Mouse (Mus musculus) lung, adult 18-20 months (tissue): ENCODE measurements around the gene Creb3l1.
A peak's percentile ranks its signal among the peaks of the same experiment; 100 is the strongest.

Experiments used
- DNase-seq, 2 experiments: peaks; one replicate each; pipeline ENCODE4 v3.0.0; 2022; ENCODE audit warnings: mixed read lengths in 2 of 2

Creb3l1 gene

DNA sequence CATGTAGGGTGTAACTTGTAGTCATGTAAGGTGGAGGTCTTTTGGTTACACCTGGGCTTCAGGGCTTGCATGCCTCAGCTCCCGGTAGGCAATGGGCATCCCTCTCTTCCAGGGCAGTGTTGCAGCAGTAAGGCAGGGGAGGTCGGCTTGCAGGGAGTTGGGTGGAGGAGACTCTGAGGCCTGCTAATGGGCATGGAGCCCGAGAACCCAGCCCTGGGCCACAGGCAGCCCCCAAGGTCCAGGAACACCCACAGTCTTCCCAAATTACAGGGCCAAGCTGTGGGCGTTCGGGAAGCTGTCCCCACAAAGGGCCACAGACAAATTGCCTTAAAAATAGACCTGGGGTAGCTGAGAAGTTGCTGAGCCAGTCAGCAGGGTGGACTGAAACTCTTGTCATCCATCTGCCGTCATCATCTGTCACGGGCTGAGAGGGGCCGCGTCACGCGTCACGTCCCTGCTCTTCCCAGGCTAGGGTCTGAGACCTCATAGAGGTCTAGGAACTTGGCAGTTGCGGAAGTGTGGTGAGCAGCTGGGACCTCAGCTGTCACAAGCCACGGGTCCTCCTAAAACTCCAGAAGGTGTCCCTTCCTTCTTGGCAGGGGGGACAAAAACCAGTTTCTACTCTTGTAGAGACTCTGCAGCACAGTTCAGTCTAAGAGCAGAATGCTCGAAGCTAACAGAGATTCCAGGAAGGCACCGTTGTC lies 26.2 kb downstream of the Creb3l1 start:
- DNase-seq = no peak

DNA sequence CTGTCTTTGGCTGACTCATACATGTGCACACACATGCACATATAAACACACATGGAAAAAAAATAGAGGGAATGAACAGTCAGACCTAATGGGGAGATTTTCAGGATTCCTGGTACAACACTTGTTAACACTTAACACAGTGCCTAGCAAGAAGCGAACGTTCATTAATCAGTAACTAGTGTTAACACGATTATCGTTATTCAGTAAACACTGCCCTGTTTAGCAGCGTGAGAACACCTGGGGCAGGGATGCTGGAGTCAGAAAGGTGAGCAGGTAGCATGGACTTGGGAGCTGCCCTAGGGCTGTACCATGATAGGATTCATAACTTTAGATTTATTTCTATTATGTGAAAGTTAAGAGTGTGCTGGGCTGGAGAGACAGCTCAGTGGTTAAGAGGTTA lies 28.3 kb downstream of the Creb3l1 start:
- DNase-seq = no peak

DNA sequence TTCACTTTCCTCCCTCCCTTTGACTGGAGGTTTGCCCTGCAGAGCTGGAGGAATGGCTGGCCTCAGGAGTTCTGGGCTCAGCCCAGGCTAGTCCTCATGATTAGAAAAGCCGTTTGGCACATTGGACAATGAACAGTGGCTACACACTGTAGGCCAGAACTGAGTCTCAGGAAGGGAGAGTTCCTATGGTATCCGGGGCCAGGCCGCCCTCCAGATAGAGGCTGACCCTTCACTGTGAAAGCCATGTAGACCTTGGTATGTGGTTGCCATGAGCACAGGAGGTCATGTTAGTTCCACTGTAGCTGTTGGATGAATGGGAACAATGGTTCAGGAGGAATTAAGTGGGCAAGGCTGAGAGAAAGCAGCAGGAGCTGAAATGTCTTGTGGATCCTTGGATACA lies 30.9 kb downstream of the Creb3l1 start:
- DNase-seq = no peak

DNA sequence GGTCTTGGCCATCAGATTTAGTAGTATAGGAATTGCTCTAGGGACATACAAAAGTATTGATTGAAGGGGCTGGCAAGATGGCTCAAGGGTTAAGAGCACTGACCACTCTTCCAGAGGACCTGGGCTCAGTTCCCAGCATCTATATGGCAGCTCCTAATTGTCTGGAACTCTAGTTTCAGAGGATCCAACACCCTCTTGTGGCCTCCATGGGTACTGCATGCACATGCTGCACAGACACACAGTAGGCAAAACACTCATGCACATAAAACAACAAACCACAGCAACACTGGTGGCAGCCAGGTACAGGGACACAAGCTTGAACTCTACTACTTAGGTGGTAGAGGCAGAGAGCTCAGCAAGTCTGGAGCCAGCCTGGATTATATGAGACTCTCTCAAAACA lies 34.6 kb downstream of the Creb3l1 start:
- DNase-seq = no peak

DNA sequence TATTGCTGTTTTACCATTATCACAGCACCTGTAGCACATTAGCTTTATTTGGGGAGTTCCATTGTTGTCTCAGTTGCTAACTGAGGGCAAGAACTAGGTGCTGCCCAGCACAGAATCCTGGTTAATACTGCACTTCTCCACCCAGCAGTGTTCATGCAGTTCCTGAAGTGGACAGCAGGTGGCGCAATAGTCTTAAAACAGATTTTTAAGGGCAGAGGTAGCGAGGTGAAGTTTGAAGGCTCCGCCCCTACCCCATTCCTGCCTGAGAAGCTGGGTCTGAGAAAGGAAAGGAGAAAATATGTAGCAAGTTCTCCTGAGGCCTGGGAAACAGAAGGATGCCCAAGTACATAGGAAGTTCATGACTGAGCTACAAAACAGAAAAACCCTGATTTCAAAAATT lies 36.8 kb downstream of the Creb3l1 start:
- peak; percentile 76 to 83 for DNase-seq

DNA sequence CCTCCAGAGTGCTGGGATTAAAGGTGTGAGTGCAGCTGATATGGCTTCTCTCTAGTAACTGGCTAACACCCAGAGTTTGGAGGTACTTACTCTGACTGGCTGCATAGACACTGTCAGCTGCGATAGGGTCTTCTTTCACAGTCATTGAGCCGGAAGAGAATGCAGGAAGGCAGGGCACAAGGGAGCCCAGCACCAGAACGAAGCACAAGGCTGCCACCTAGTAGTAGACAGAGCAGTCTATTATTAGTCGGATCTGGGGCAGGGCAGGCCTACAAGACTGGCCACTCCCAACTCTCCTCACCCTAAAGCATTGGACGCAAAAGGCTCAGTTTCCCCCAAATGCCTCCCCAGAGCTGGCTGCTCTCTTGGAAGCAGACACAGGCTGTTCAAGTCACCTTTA lies 38.2 kb downstream of the Creb3l1 start:
- DNase-seq = peak in 1 of 2 experiments; percentile 43

DNA sequence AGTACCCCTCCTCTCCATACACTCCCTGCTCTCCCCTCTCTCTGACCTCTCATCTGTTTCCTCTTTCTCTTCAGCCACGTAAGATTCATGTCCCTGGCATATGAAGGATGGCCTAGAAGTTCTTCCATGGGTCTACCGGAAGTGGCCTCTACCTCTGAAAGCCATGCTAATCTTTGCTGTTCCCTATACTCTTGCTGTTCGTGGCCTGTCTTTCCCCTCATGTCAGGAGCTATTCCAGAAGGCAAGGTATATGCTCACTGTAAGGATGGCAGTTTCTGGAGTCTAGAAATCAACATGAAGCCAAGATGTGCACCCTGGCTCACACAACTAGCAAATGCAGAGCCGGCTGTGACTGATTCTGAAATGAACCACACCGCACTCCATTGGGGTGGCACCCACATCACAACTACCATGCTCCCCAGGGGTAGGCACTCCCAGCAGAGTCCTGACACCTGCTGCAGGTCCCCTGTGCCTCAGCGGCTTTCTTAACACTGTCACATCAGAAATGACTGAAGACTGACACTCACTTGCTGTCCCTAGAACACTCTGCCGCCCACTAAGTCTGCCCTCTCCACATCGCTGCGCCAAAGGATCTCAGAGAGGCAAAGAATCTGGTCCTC lies 39.3 kb downstream of the Creb3l1 start:
- DNase-seq = no peak

DNA sequence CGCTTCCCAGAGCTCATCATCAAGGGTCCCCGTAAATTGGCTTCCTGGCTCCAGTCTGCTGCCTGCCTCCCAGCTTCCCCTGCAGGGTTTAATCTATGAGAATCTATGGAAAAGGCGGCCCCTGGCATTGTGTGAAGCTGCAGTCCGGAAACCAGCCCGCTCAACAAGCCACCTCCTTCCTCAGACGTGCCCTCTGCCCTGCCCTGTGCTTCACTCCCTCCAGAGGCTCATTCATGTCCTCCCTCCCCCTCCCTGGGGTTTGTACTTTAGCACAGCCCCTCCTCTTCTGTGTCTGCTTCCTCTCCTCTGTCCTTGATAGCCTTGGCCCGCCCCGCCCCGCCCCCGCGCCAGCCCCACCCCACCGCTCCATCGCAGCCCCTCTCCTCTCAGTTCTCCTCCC lies 39.9 kb downstream of the Creb3l1 start:
- DNase-seq = peak; percentile 87 to 92

DNA sequence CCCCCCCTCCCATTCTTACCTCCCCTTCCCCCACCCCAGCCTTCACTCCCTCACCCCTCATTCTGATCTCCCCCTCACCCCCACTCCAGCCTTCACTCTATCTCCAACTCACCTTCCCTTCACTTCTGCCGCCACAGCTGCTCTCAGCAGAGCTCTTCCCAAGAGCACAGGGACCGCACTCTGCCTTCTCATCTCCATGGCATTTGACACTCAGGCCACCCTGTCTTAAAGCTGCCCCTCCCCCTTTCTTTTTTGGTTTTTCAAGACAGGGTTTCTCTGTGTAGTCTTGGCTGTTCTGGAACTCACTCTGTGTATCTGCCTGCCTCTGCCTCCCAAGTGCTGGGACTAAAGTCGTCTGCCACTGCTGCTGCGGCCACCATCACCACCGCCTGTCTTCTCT lies 43.5 kb downstream of the Creb3l1 start:
- no peak for DNase-seq

DNA sequence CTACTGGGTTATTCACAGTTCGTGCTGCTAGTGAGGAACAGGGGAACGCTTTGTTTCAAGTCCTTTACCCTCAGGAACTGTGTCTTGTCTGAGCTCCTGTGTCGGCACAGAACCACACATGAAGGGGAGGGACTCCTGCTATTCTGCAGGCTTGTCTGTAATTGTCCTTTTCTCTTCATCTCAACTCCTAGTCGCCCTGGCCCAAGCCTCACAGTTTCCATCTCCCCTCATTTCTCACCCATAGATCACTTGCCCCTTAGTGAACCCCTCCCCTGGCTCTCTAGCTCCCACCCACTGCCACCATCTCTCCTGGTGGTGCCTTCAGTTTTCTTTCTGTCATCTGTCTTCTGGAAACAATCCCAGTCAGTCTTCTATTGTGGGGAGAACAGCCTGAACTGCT lies 44.1 kb downstream of the Creb3l1 start:
- DNase-seq = no peak

DNA sequence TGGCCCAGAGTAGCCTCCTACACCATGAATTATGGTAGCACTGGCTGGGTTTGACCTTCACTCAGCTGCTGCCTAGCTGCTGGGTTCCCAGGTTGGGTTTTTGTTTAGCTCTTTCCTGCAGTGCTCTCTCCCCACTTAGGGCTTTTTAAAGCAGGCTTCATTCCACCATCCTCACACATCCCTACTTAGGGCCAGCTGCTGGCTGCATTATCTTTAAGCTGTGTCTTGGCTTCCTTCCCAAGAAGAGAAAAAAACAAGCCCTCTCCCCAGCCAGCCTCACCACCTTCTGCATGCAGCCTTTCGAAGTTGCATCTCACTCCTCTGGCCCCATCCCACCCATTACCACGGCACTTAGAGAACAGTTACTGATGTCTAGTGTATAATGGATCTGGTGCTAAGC lies 45.8 kb downstream of the Creb3l1 start:
- DNase-seq = no peak

DNA sequence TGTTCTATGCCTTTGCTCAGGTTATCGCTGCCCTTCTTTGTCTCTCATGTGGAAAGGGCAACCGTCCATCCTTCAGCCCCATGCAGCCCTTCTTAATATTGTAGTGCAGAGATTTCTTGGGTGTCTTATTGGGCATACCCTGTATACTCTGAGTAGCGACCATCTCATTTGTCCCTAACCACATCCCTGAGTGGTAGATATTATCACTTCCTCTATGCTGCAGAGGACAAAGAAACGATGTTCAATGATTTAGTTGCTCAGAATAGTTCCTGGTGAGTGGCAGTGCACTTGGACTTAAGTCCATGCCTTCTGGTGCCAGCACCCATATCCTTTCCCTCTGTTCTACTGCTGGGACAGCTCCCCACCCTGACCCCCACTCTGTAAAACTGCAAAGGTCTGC lies 46.3 kb downstream of the Creb3l1 start:
- no peak for DNase-seq

DNA sequence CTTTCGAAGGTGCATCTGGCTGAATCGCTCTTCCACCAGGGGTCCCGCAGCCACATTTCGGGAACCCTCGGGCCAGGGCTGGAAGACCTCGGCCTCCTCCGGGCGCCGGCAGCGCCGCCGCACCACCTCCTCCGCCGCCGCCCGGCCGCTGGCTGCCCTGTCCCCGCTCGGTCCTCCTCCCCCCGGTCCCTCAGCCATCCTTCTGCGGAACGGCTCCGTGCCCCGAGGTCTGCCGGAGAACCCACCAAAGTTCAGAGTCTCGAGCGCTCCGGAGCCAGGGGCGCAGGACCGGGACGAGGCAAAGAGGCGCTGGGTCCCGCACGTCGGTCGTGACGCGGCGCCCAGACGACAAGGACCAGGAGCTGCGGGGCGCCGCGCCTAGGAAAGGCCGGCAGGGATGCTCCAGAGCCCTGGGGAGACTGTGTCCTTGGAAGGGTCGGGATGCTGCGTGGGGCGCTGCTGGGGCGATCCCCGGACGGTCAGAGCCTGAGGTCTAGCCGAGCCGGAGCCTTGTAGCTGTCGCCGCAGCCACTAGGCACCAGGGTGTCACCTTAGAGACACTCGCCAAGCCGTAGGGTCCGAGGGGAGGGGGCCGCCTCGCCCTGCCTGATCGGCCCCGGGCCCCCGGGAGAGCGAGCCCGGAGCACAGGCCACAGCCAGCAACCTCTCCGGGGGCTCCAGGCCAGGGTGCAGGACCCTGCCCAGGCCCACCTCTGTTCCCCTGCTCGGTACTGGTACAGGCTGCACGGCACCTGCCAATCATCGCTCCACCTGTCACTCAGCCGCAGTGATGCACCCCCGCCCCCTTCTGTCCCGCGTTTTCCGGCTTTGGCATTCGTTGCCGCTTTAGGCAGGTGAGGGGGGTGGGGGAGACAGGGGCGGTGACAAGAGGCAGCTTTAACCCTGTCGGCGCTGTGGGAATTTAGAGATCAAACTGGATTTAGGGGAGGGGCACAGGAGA lies 48.4 kb downstream of the Creb3l1 start, which contains the start of gene Dgkz:
Gene Dgkz, minus strand, starts transcription at position 284 of the 961 bp plus-strand sequence.
- no peak for DNase-seq

DNA sequence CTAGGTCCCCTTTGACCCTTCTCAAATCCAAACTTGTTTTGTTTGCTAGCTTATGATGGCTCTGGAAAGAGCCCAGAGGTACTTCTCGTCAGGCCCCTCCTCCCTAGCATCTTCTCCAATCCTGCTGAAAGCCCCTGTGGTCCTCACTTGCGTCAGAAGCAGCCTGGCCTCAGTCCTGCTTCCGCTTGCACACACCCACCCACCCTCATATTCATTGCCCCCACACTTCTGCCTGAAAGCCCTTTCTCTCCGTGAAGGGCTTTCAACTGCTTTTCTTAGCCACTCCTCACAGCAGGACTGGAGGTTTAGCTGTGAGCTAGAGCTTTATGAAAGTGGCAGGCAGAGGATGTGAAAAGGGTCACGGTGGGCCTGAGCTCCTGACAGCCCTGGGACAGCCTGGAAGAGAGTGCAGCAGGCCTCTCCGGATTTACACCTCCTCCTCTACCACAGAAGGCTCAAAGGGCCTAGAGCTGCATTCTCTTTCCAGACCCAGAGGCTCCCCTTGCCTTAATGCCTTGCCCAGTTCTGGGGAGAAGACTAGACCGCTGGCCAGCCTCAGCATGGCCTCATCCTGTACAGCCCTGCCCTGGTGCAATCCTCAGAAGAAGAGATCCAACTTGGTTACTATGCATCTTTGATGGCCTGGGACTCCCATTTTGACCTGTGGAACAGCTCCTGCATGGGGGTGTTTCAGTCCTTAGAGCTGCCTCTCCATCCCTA lies 50.7 kb downstream of the Creb3l1 start:
- DNase-seq = no peak

DNA sequence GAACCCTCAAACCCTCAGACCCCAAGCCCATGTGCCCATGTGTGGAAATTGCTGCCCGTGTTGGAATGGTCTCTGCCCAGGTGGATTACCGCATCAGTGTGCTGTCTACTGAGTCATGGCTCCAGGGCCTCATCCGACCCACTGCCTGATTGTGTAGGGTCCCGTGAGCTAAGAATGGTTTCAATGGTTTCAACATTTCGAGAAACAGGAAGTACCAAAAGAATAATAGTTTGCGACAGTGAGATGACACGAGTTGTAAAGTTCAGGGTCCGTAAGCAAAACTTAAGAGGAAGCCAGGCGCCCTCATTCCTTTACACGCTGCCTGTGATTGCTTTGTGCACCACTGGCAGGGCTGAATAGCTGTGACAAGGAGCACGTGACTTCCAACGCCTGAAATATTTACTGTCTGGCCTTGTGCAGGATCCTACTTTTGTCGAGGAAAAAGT lies 52.2 kb downstream of the Creb3l1 start:
- peak in 1 of 2 experiments; percentile 39 for DNase-seq

DNA sequence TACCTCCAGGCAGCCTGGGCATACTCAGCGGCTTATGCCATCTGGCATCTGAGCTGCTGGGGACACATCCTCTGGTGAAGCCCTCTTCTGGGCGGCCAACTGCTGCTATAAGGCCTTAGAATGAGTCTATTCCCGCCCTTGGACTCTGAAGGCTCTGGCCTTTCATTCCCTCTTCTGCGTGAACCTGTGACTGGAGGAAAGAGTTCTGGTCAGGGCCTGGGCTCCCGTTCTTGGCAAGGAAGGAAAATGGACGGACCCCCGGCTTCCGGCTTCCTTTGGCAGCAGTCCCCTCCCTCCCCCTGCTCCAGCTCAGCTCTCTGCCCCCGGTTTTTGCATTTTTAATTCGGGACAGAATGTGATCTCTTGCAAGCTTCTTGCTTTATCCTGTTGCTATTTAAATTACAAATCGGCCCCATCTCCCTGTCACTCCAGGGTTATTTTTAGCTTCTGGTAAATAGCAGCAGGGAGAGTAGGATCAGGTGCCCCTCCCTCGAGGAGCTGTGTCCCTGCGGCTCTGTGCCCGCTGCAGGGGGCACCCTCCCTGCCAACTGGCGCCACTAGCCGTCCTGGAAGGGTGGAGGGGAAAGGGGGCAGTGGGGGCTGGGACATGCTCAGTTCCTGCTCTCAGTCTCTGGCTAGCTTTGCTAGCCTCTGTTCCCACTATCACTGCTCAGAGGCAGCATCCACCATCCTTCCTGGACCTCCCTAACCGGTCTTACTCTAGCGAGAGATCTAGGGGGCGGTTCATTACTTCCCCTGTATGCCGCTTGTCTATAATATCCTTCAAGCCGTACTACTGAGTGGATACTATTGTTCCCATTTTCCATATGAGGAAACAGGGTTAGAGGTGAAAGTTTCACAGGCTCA lies 52.8 kb downstream of the Creb3l1 start:
- peak; percentile 48 to 66 for DNase-seq

DNA sequence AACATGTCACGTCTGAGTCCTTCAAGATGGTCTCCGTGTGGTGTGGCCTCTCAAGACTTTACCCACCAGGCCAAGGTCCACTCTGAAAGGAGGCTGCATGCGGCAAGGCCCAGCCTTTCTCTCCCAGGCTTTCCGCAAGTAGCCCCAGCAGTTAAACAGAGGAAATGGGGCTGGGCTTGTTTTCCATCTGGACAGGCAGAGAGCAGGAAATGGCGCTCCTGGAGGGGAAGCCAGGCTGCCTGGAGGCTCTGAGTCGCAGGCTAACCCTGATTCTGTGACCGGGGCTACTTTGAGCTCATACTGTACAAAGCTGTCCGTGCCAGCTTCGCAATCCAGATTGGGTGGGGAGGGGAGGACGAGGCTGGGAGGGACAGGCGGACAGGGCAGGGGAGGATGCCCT lies 56.3 kb downstream of the Creb3l1 start:
- peak; percentile 68 to 81 for DNase-seq

DNA sequence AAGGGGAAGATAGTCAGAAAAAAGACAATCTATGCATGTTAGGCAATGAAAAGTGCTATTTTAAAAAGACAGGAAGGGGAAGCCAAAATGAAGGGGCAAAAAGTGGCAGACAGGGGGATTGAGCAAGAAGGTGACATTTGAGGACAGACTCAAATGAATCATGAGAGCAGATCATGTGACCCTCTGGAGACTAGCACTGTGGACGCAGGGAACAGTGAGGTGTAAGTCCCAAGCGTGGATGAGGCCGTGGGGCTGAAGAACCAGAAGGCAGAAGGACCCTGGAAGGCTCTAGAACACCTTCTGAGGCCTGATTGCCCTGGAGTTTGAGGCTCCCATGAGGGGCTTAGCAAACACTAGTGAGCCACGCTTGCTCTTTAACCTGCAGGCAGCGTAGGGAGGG lies 57.9 kb downstream of the Creb3l1 start:
- DNase-seq = no peak

DNA sequence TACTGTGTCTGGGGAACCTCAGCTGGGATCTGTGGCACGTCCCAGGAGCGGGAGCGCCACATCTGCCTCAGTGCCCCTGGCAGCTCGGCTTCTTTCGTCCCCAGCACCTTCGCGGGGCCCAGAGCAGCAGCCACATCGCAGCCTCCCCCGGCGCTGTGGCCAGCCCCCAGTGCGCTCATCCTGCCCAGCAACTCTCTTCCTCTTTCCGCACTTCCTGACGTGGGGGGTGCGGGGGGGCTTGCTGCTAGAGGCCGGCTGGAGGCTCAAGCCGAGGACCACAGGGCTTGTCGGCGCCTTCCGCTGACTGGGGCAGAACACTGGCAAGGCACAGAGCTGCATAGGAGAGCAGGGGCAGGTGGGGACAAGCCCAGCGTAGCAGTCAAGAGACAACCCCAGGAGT lies 58.9 kb downstream of the Creb3l1 start:
- DNase-seq = peak; percentile 83 to 88

DNA sequence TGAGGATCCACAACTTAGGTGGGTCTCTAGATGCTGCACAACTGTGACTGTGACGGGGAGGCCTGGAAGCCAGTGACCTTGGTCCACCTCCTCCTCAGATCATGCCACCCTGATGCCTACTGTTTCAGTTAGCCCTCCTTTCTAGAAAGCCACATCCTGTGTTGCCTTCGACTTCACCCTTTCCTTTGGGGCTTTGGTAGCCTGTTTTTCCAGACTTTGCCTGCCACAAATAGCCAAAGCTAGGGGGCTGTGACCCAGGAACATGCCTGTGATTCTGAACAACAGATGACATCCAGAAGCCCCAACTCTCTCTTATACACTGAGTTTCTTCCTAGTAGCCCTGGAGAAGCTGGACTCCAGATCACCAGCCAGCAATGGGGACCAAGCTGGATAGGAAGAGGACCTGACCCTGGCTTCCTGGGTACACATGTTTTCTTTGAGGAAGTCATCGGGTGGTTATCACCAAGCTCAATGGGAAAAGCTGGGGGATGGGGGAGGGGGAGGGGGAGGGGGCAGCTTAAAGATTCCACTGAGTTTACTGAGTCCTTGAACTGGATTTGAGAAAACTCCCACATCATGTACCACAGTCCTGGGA lies 59.6 kb downstream of the Creb3l1 start:
- DNase-seq = no peak

DNA sequence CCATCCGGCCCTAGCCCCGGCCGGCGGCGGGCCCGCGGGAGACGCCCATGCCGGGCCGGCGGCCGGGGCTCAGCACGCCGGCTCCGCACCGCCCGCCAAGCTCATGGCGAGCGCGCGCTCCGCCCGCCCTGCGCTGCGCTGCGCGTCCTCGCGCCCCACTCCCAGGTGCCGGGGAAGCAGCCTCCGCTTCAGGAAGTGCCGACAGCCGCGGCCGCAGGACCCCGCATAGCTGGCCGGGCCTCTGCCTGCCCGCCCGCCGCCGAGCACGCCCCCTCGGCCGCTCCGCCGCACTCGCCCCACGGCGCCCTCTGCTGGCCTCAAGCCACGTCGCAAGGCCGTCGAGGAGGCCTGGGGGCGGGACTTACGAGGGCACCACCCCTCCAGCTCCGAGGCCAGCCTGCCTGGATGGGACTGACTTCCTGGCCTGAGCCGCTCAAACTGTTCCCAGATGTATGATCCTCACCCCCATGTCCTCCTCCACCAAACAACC lies 60.8 kb downstream of the Creb3l1 start:
- DNase-seq = peak; percentile 95 to 96
